Mouse (Mus musculus) ES-E14 (cell line): Measurements from ENCODE around the gene Gm39115.

Source experiments
- CHD2 ChIP-seq: IDR thresholded peaks from 2 replicates; pipeline ENCODE4 v1.6.1; 2014; ENCODE audit warnings: mild to moderate bottlenecking, low read depth, low read length, inconsistent platforms
- ZC3H11A ChIP-seq: IDR thresholded peaks from 2 replicates; pipeline ENCODE4 v1.6.1; 2012; ENCODE audit warnings: low read depth, mild to moderate bottlenecking, inconsistent platforms, low read length, borderline replicate concordance
- ZNF384 ChIP-seq: IDR thresholded peaks from 2 replicates; pipeline ENCODE4 v1.6.1; 2012; ENCODE audit warnings: low read depth, low read length, inconsistent platforms

GRCm38 (mm10) chr7:142094301-142095143, 41.3 kb downstream of the Gm39115 start:
- TF ChIP-seq ZC3H11A (no peak), CHD2 (no peak), ZNF384 (no peak)
